Mouse (Mus musculus): ENCODE measurements around the gene Wdr25. TPM values are rescaled to one million over a fixed set of nuclear protein-coding genes. Genes with fewer than 3 reads are reported as not detected.

Gene Wdr25
- polyA plus RNA-seq, 1 experiment from 2014 or later, result 2.6 TPM

GRCm38 (mm10) chr12:108953011-108953550 lies 59.6 kb downstream of the Wdr25 start:
- no peaks in the 10 kb centered on the region for H3K9me3 ChIP-seq (ENCODE audit: control insufficient read depth, low read length)
- DNase-seq (ENCODE audit: low spot score) (no peak), ATAC-seq (ENCODE audit: low read depth) (no peak)
- H3K9ac ChIP-seq (ENCODE audit: low read depth, low read length), result no peak overlapping the region
- H3K36me3 ChIP-seq (ENCODE audit: control insufficient read depth, insufficient read depth, low read length), result no peaks in the 10 kb centered on the region
- WGBS, result 69% methylated on average over 9 of the region's 9 CpGs
- no peak overlapping the region for H3K4me3 ChIP-seq (ENCODE audit: low read depth, low read length)
- H3K4me1 ChIP-seq (ENCODE audit: control insufficient read depth, insufficient read depth, low read length), result 0 out of 2 replicates have a peak, but pooled peaks cover 5% of the 10 kb centered on the region
- H3K4me2 ChIP-seq (ENCODE audit: low read depth, low read length), result no peak overlapping the region
- peaks cover 6% of the 10 kb centered on the region; the same call in 1 of the 2 replicates for H3K27me3 ChIP-seq (replicated peaks; ENCODE audit: control insufficient read depth, insufficient read depth, low read length)
- H3K27ac ChIP-seq (replicated peaks; ENCODE audit: low read depth, low read length), result no peak overlapping the region

DNA sequence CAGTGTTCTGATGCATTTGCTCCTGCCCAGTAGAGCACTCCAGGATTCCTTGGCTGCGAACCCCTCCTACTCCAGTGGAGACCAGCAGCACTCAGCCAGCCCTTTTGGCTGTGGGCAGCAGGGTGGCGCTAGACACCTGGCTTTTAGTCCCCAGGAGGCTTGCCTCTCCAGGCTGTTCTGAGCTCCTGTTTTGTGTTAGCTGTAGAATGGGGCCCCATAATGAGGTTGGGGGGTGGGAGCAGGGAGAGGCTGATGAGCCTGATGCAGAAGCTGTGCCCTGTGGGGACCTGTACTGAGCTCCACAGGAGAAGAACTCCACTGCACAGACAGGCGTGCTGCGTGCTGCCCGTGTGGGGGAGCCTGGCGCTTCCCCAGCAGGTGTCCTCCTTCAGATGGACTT lies 60.4 kb downstream of the Wdr25 start:
- Histone ChIP-seq H3K36me3 (ENCODE audit: control insufficient read depth, insufficient read depth, low read length) (no peaks in the 10 kb centered on the region), H3K27me3 (replicated peaks; ENCODE audit: control insufficient read depth, insufficient read depth, low read length) (peaks cover 6% of the 10 kb centered on the region; the same call in 1 of the 2 replicates), H3K4me3 (ENCODE audit: low read depth, low read length) (no peak overlapping the region), H3K9me3 (ENCODE audit: control insufficient read depth, low read length) (no peaks in the 10 kb centered on the region), H3K4me2 (ENCODE audit: low read depth, low read length) (no peak overlapping the region), H3K27ac (replicated peaks; ENCODE audit: low read depth, low read length) (no peak overlapping the region), H3K4me1 (ENCODE audit: control insufficient read depth, insufficient read depth, low read length) (peaks cover 11% of the 10 kb centered on the region), H3K9ac (ENCODE audit: low read depth, low read length) (peak overlapping the region; percentile 19; the same call in 1 of the 2 replicates)
- WGBS, result 12% methylated on average over 6 of the region's 6 CpGs
- DNase-seq (ENCODE audit: low spot score) (peak; percentile 69), ATAC-seq (ENCODE audit: low read depth) (peak; percentile 60)

- H3K4me3 ChIP-seq (ENCODE audit: low read depth, low read length), result no peak overlapping the region
- no peaks in the 10 kb centered on the region for H3K9me3 ChIP-seq (ENCODE audit: control insufficient read depth, low read length)
- DNase-seq (ENCODE audit: low spot score) (no peak), ATAC-seq (ENCODE audit: low read depth) (no peak)
- H3K36me3 ChIP-seq (ENCODE audit: control insufficient read depth, insufficient read depth, low read length), result no peaks in the 10 kb centered on the region
- H3K9ac ChIP-seq (ENCODE audit: low read depth, low read length), result no peak overlapping the region
- H3K27me3 ChIP-seq (replicated peaks; ENCODE audit: control insufficient read depth, insufficient read depth, low read length), result peaks cover 6% of the 10 kb centered on the region; the same call in 1 of the 2 replicates
- no peak overlapping the region for H3K4me2 ChIP-seq (ENCODE audit: low read depth, low read length)
- peaks cover 17% of the 10 kb centered on the region for H3K4me1 ChIP-seq (ENCODE audit: control insufficient read depth, insufficient read depth, low read length)
- H3K27ac ChIP-seq (replicated peaks; ENCODE audit: low read depth, low read length), result no peak overlapping the region
- WGBS, result 45% methylated on average over 2 of the region's 2 CpGs
Observed at GRCm38 (mm10) chr12:108954456-108954855, 61.0 kb downstream of the Wdr25 start.

GRCm38 (mm10) chr12:108958483-108958882 lies 65.1 kb downstream of the Wdr25 start:
- ATAC-seq (ENCODE audit: low read depth), result no peak

GRCm38 (mm10) chr12:108958991-108959638 lies 65.7 kb downstream of the Wdr25 start:
- no peaks in the 10 kb centered on the region for H3K36me3 ChIP-seq (ENCODE audit: control insufficient read depth, insufficient read depth, low read length)
- H3K9ac ChIP-seq (ENCODE audit: low read depth, low read length), result peak overlapping the region; percentile 40
- ATAC-seq (ENCODE audit: low read depth), result peak; percentile 72; the same call in 1 of the 2 replicates
- no peak overlapping the region for H3K27ac ChIP-seq (replicated peaks; ENCODE audit: low read depth, low read length)
- DNase-seq (ENCODE audit: low spot score), result peak; percentile 76
- H3K9me3 ChIP-seq (ENCODE audit: control insufficient read depth, low read length), result no peaks in the 10 kb centered on the region
- peaks cover 26% of the 10 kb centered on the region for H3K4me1 ChIP-seq (ENCODE audit: control insufficient read depth, insufficient read depth, low read length)
- WGBS, result 6% methylated on average over 23 of the region's 23 CpGs
- H3K27me3 ChIP-seq (replicated peaks; ENCODE audit: control insufficient read depth, insufficient read depth, low read length), result peaks cover 6% of the 10 kb centered on the region; the same call in 1 of the 2 replicates
- H3K4me3 ChIP-seq (ENCODE audit: low read depth, low read length), result peak overlapping the region; percentile 32
- peak overlapping the region; percentile 54 for H3K4me2 ChIP-seq (ENCODE audit: low read depth, low read length)

More at GRCm38 (mm10) chr12:108958483-108958882, 65.1 kb downstream of the Wdr25 start:
- Histone ChIP-seq H3K4me3 (ENCODE audit: low read depth, low read length) (no peak overlapping the region), H3K27me3 (replicated peaks; ENCODE audit: control insufficient read depth, insufficient read depth, low read length) (peaks cover 6% of the 10 kb centered on the region; the same call in 1 of the 2 replicates), H3K9me3 (ENCODE audit: control insufficient read depth, low read length) (no peaks in the 10 kb centered on the region), H3K4me2 (ENCODE audit: low read depth, low read length) (0 out of 2 replicates have a peak overlapping the region, but pooled peaks have one; percentile 54), H3K36me3 (ENCODE audit: control insufficient read depth, insufficient read depth, low read length) (no peaks in the 10 kb centered on the region), H3K9ac (ENCODE audit: low read depth, low read length) (no peak overlapping the region), H3K27ac (replicated peaks; ENCODE audit: low read depth, low read length) (no peak overlapping the region), H3K4me1 (ENCODE audit: control insufficient read depth, insufficient read depth, low read length) (peaks cover 31% of the 10 kb centered on the region)
- DNase-seq (ENCODE audit: low spot score), result no peak
- WGBS, result 60% methylated on average over 7 of the region's 7 CpGs

DNA sequence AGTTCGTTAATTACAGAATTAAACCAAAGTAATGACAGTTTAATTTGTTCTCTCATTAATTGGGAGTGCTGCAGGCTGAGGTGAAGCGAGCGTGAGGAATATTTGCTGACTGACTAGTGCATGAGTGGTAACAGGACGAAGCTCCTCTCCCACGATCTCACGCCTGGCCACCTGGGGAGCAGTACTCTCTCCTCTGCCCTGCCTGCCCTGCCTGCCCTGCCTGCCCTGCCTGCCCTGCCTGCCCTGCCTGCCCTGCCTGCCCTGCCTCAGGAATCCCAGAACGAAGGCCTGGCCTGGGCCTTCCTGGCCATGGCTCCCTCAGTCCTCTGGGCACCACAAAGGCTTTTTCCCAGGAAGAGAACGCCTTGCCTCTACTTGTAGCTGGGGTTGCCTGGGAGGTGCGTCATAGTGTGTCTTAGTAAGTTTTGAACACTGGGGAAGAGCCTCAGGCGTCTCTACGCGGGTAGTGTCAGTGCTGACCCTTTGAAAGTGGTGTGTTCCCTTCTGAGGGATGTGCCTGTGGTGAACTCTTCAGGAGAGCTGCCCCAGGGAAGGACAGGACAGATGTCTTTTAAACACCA lies 66.3 kb downstream of the Wdr25 start:
- H3K27me3 ChIP-seq (replicated peaks; ENCODE audit: control insufficient read depth, insufficient read depth, low read length), result peaks cover 6% of the 10 kb centered on the region; the same call in 1 of the 2 replicates
- 0 out of 2 replicates have a peak overlapping the region, but pooled peaks have one; percentile 40 for H3K9ac ChIP-seq (ENCODE audit: low read depth, low read length)
- 28% methylated on average over 12 of the region's 12 CpGs for WGBS
- peak; percentile 42; the same call in 1 of the 2 replicates for ATAC-seq (ENCODE audit: low read depth)
- H3K4me1 ChIP-seq (ENCODE audit: control insufficient read depth, insufficient read depth, low read length), result peaks cover 26% of the 10 kb centered on the region
- H3K4me2 ChIP-seq (ENCODE audit: low read depth, low read length), result peak overlapping the region; percentile 54
- H3K4me3 ChIP-seq (ENCODE audit: low read depth, low read length), result peak overlapping the region; percentile 32
- no peak for DNase-seq (ENCODE audit: low spot score)
- no peak overlapping the region for H3K27ac ChIP-seq (replicated peaks; ENCODE audit: low read depth, low read length)
- no peaks in the 10 kb centered on the region for H3K9me3 ChIP-seq (ENCODE audit: control insufficient read depth, low read length)
- H3K36me3 ChIP-seq (ENCODE audit: control insufficient read depth, insufficient read depth, low read length), result no peaks in the 10 kb centered on the region

GRCm38 (mm10) chr12:108960225-108960624 lies 66.8 kb downstream of the Wdr25 start:
- Histone ChIP-seq H3K4me2 (ENCODE audit: low read depth, low read length) (no peak overlapping the region), H3K36me3 (ENCODE audit: control insufficient read depth, insufficient read depth, low read length) (no peaks in the 10 kb centered on the region)

DNA sequence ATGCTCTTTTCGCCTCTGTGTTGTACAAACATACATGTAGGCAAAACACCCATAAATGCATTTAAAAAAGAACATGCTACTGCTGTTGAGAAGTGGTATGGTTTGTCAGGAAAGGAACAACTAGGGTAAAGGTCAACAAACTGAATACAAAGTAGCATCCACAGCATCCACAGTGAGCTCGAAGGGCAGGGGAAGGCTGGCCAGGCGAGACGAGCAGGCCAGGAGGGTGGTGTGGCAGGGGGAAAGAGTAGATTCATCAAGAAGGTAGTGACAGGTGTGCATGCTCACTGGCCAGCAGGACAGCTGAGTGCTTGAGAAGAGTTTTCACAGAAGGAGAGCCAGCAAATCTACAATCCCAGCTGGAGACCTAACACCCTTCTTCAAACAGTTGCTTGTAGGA lies 74.2 kb downstream of the Wdr25 start:
- Histone ChIP-seq H3K36me3 (ENCODE audit: control insufficient read depth, insufficient read depth, low read length) (no peaks in the 10 kb centered on the region), H3K9me3 (ENCODE audit: control insufficient read depth, low read length) (no peaks in the 10 kb centered on the region), H3K9ac (ENCODE audit: low read depth, low read length) (no peak overlapping the region), H3K27ac (replicated peaks; ENCODE audit: low read depth, low read length) (no peak overlapping the region), H3K4me3 (ENCODE audit: low read depth, low read length) (no peak overlapping the region), H3K4me2 (ENCODE audit: low read depth, low read length) (no peak overlapping the region), H3K27me3 (replicated peaks; ENCODE audit: control insufficient read depth, insufficient read depth, low read length) (no peaks in the 10 kb centered on the region), H3K4me1 (ENCODE audit: control insufficient read depth, insufficient read depth, low read length) (0 out of 2 replicates have a peak, but pooled peaks cover 1% of the 10 kb centered on the region)
- ATAC-seq (ENCODE audit: low read depth) (no peak), DNase-seq (ENCODE audit: low spot score) (no peak)
- 77% methylated on average over 4 of the region's 4 CpGs for WGBS

More at GRCm38 (mm10) chr12:108960225-108960624, 66.8 kb downstream of the Wdr25 start:
- DNase-seq (ENCODE audit: low spot score) (peak; percentile 37), ATAC-seq (ENCODE audit: low read depth) (peak; percentile 6; the same call in 1 of the 2 replicates)
- no peaks in the 10 kb centered on the region for H3K9me3 ChIP-seq (ENCODE audit: control insufficient read depth, low read length)
- WGBS, result 36% methylated on average over 10 of the region's 10 CpGs
- H3K9ac ChIP-seq (ENCODE audit: low read depth, low read length), result no peak overlapping the region
- no peak overlapping the region for H3K4me3 ChIP-seq (ENCODE audit: low read depth, low read length)
- H3K27ac ChIP-seq (replicated peaks; ENCODE audit: low read depth, low read length), result no peak overlapping the region
- H3K27me3 ChIP-seq (replicated peaks; ENCODE audit: control insufficient read depth, insufficient read depth, low read length), result peaks cover 6% of the 10 kb centered on the region; the same call in 1 of the 2 replicates
- peaks cover 26% of the 10 kb centered on the region for H3K4me1 ChIP-seq (ENCODE audit: control insufficient read depth, insufficient read depth, low read length)
